Mouse (Mus musculus) MEL (cell line): ENCODE results near the gene Fam83g. TPM values are rescaled to one million over a fixed set of nuclear protein-coding genes. Genes with fewer than 3 reads are reported as not detected.

ENCODE experiments used
- DNase-seq: peaks from one replicate; pipeline ENCODE4 v3.0.0; 2011; ENCODE audit warnings: low read depth, low spot score
- H3K27ac ChIP-seq: 2 replicates; pipeline ENCODE4 v1.5.1; 2012; ENCODE audit warnings: low read depth, mild to moderate bottlenecking, control low read depth, low read length, moderate library complexity; ENCODE audit not compliant: control insufficient read depth
- H3K27me3 ChIP-seq, 2 experiments: fragments of 150-350 bp in 1 of 2; sonication (generic) in 1 of 2; 2 replicates each; pipeline ENCODE4 v1.6.1; 2012; ENCODE audit warnings: low read length in 2 of 2, mild to moderate bottlenecking in 2 of 2, improper control_type of control experiment in 1 of 2, moderate library complexity in 1 of 2; ENCODE audit not compliant: insufficient read depth in 2 of 2, control insufficient read depth in 1 of 2
- H3K36me3 ChIP-seq, 2 experiments: 2 replicates each; pipeline ENCODE4 v1.6.1; 2012 to 2014; ENCODE audit warnings: low read length in 2 of 2, improper control_type of control experiment in 1 of 2, inconsistent platforms in 1 of 2, mild to moderate bottlenecking in 1 of 2; ENCODE audit not compliant: insufficient read depth in 2 of 2, control insufficient read depth in 1 of 2
- H3K4me1 ChIP-seq, 2 experiments: fragments of 150-350 bp in 1 of 2; sonication (generic) in 1 of 2; 2 replicates each; pipeline ENCODE4 v1.6.1; 2012; ENCODE audit warnings: low read length in 2 of 2, improper control_type of control experiment in 1 of 2, mild to moderate bottlenecking in 1 of 2; ENCODE audit not compliant: insufficient read depth in 2 of 2, control insufficient read depth in 1 of 2
- H3K4me3 ChIP-seq, 2 experiments: fragments of 150-350 bp in 1 of 2; sonication (generic) in 1 of 2; 2 replicates each; pipeline ENCODE4 v1.5.1; 2012; ENCODE audit warnings: low read depth in 2 of 2, low read length in 2 of 2, mild to moderate bottlenecking in 2 of 2, moderate library complexity in 2 of 2, control low read depth in 1 of 2, improper control_type of control experiment in 1 of 2; ENCODE audit not compliant: control insufficient read depth in 1 of 2, insufficient read depth in 1 of 2
- H3K79me2 ChIP-seq: 2 replicates; pipeline ENCODE4 v1.6.1; 2012; ENCODE audit warnings: mild to moderate bottlenecking, low read length, moderate library complexity; ENCODE audit not compliant: control insufficient read depth, poor library complexity, insufficient read depth
- H3K9ac ChIP-seq: 2 replicates; pipeline ENCODE4 v1.6.1; 2012; ENCODE audit warnings: low read depth, mild to moderate bottlenecking, control low read depth, low read length, moderate library complexity; ENCODE audit not compliant: control insufficient read depth, poor library complexity, severe bottlenecking
- H3K9me3 ChIP-seq: fragments of 150-350 bp; sonication (generic); replicated peaks from 2 replicates; pipeline ENCODE4 v1.6.1; 2012; ENCODE audit warnings: mild to moderate bottlenecking, low read length, improper control_type of control experiment, moderate library complexity; ENCODE audit not compliant: insufficient read depth
- CHD1 ChIP-seq: IDR thresholded peaks from 2 replicates; pipeline ENCODE4 v1.6.1; 2012; ENCODE audit warnings: low read depth, mild to moderate bottlenecking, inconsistent platforms, low read length, improper control_type of control experiment
- CTCF ChIP-seq, 3 experiments: IDR thresholded peaks in 2 of 3; conservative IDR thresholded peaks in 1 of 3; 2 replicates each; pipeline ENCODE4 v1.5.1; 2011 to 2012; ENCODE audit warnings: low read length in 3 of 3, low read depth in 2 of 3, mild to moderate bottlenecking in 2 of 3, improper control_type of control experiment in 1 of 3, inconsistent platforms in 1 of 3, mixed read lengths in 1 of 3, moderate library complexity in 1 of 3; ENCODE audit not compliant: control insufficient read depth in 1 of 3, insufficient read depth in 1 of 3, poor library complexity in 1 of 3, severe bottlenecking in 1 of 3
- E2F4 ChIP-seq: IDR thresholded peaks from 2 replicates; pipeline ENCODE4 v1.6.1; 2011; ENCODE audit warnings: low read depth, low read length, improper control_type of control experiment, borderline replicate concordance
- ELF1 ChIP-seq: IDR thresholded peaks from 2 replicates; pipeline ENCODE4 v1.6.1; 2014; ENCODE audit warnings: low read depth, mild to moderate bottlenecking, inconsistent platforms, low read length, improper control_type of control experiment, moderate library complexity
- EP300 ChIP-seq, 2 experiments: IDR thresholded peaks; 2 replicates each; pipeline ENCODE4 v1.6.1; 2011; ENCODE audit warnings: improper control_type of control experiment in 2 of 2, low read length in 2 of 2, low read depth in 1 of 2, mild to moderate bottlenecking in 1 of 2
- HCFC1 ChIP-seq: IDR thresholded peaks from 2 replicates; pipeline ENCODE4 v1.6.1; 2012; ENCODE audit warnings: low read depth, mild to moderate bottlenecking, inconsistent platforms, low read length, improper control_type of control experiment, moderate library complexity
- JUND ChIP-seq: IDR thresholded peaks from 2 replicates; pipeline ENCODE4 v1.6.1; 2011; ENCODE audit warnings: low read depth, mild to moderate bottlenecking, improper control_type of control experiment, low read length
- KAT2A ChIP-seq: conservative IDR thresholded peaks from 2 replicates; pipeline ENCODE4 v1.6.1; 2012; ENCODE audit warnings: low read depth, low read length, improper control_type of control experiment, inconsistent platforms
- MAFK ChIP-seq: IDR thresholded peaks from 2 replicates; pipeline ENCODE4 v1.6.1; 2011; ENCODE audit warnings: low read depth, mild to moderate bottlenecking, low read length, improper control_type of control experiment, borderline replicate concordance
- MAZ ChIP-seq: IDR thresholded peaks from 2 replicates; pipeline ENCODE4 v1.6.1; 2012; ENCODE audit warnings: low read depth, mild to moderate bottlenecking, inconsistent platforms, low read length, improper control_type of control experiment
- MEF2A ChIP-seq: IDR thresholded peaks from 2 replicates; pipeline ENCODE4 v1.6.1; 2014; ENCODE audit warnings: low read depth, mild to moderate bottlenecking, inconsistent platforms, low read length, improper control_type of control experiment; ENCODE audit not compliant: poor library complexity, insufficient replicate concordance, severe bottlenecking; ENCODE audit errors: extremely low read depth
- MXI1 ChIP-seq: IDR thresholded peaks from 2 replicates; pipeline ENCODE4 v1.6.1; 2011; ENCODE audit warnings: mild to moderate bottlenecking, low read depth, low read length, improper control_type of control experiment
- MYB ChIP-seq: IDR thresholded peaks from 2 replicates; pipeline ENCODE4 v1.6.1; 2011; ENCODE audit warnings: mild to moderate bottlenecking, low read depth, low read length, improper control_type of control experiment
- NELFE ChIP-seq: IDR thresholded peaks from 2 replicates; pipeline ENCODE4 v1.6.1; 2011; ENCODE audit warnings: low read depth, low read length, improper control_type of control experiment
- POLR2A ChIP-seq, 2 experiments: IDR thresholded peaks; 2 replicates each; pipeline ENCODE4 v1.6.1; 2011 to 2012; ENCODE audit warnings: low read length in 2 of 2, mild to moderate bottlenecking in 2 of 2, control low read depth in 1 of 2, improper control_type of control experiment in 1 of 2, low read depth in 1 of 2, moderate library complexity in 1 of 2; ENCODE audit not compliant: control insufficient read depth in 1 of 2, insufficient read depth in 1 of 2, poor library complexity in 1 of 2
- POLR2AphosphoS2 ChIP-seq: IDR thresholded peaks from 2 replicates; pipeline ENCODE4 v1.6.1; 2011; ENCODE audit warnings: low read length, improper control_type of control experiment
- POLR2AphosphoS5 ChIP-seq: IDR thresholded peaks from 2 replicates; pipeline ENCODE4 v1.6.1; 2012; ENCODE audit warnings: low read depth, borderline replicate concordance, mild to moderate bottlenecking, inconsistent platforms, low read length, moderate library complexity, mixed read lengths
- SIN3A ChIP-seq: IDR thresholded peaks from 2 replicates; pipeline ENCODE4 v1.6.1; 2012; ENCODE audit warnings: low read length, improper control_type of control experiment, inconsistent platforms
- SMC3 ChIP-seq: IDR thresholded peaks from 2 replicates; pipeline ENCODE4 v1.6.1; 2011; ENCODE audit warnings: low read depth, low read length, improper control_type of control experiment
- TAL1 ChIP-seq: IDR thresholded peaks from 2 replicates; pipeline ENCODE4 v1.6.1; 2012; ENCODE audit warnings: mild to moderate bottlenecking, inconsistent platforms, low read length, moderate library complexity, mixed read lengths
- UBTF ChIP-seq: IDR thresholded peaks from 2 replicates; pipeline ENCODE4 v1.6.1; 2012; ENCODE audit warnings: low read depth, mild to moderate bottlenecking, inconsistent platforms, low read length, improper control_type of control experiment, moderate library complexity, borderline replicate concordance; ENCODE audit not compliant: insufficient read depth
- ZKSCAN1 ChIP-seq: IDR thresholded peaks from 2 replicates; pipeline ENCODE4 v1.6.1; 2012; ENCODE audit warnings: low read depth, mild to moderate bottlenecking, inconsistent platforms, low read length, improper control_type of control experiment, moderate library complexity
- polyA plus RNA-seq, 2 experiments: library from polyadenylated mRNA; stranded (reverse) in 1 of 2; unstranded in 1 of 2; fragments of >175 nt in 1 of 2; fragments of >200 nt in 1 of 2; gene quantifications; 2 replicates each; pipeline versions ENCODE4 v1.2.1 to v1.2.4; 2012; ENCODE audit warnings: low replicate concordance in 2 of 2, low read depth in 1 of 2; ENCODE audit not compliant: insufficient read length in 2 of 2, insufficient read depth in 1 of 2, missing spikeins in 1 of 2
- total RNA-seq: library from RNA; depleted of rRNA; stranded (reverse); fragments of 300-350 nt; gene quantifications from 2 replicates; pipeline ENCODE4 v1.2.3, GENCODE M21; 2012

Gene Fam83g
- total and polyA plus RNA-seq, 3 experiments = 5.4 to 9.7 TPM; not detected in 1

DNA sequence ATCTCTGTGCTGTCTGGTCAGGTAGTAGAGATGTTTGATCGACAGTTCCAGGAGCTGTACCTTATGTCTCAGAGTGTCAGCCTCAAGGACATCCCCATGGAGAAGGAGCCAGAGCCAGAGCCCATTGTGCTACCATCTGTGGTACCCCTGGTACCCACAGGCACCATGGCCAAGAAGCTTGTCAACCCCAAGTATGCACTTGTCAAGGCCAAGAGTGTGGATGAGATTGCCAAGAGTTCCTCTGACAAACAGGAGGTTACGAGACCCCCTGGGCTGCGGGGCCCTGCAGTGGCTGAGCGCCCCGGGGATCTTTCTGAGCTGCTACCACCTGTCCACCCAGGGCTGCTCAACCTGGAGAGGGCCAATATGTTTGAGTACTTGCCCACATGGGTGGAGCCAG lies 18.6 kb downstream of the Fam83g start:
- Histone ChIP-seq H3K27ac (no peak overlapping the region), H3K27me3 (no peaks in the 10 kb centered on the region), H3K36me3 (no peaks in the 10 kb centered on the region; a peak in 1 of 4 replicates), H3K4me3 (no peak overlapping the region), H3K4me1 (no peaks in the 10 kb centered on the region), H3K9me3 (no peaks in the 10 kb centered on the region), H3K79me2 (no peaks in the 10 kb centered on the region), H3K9ac (no peak overlapping the region)
- no peak for DNase-seq
- TF ChIP-seq TAL1 (no peak), EP300 (IDR thresholded peaks at IDR 0.05; ENCODE audit: low read depth in 1 of 2, low read length in 2 of 2) (no peak), KAT2A (no peak), JUND (no peak), CTCF (IDR thresholded peaks at IDR 0.05 in 2 of 3, conservative IDR thresholded peaks at IDR 0.05 in 1 of 3; ENCODE audit: control insufficient read depth in 1 of 3, insufficient read depth in 1 of 3, low read depth in 2 of 3, low read length in 3 of 3, poor library complexity in 1 of 3, severe bottlenecking in 1 of 3) (no peak), E2F4 (no peak), MAFK (no peak), ELF1 (no peak), MAZ (no peak)

DNA sequence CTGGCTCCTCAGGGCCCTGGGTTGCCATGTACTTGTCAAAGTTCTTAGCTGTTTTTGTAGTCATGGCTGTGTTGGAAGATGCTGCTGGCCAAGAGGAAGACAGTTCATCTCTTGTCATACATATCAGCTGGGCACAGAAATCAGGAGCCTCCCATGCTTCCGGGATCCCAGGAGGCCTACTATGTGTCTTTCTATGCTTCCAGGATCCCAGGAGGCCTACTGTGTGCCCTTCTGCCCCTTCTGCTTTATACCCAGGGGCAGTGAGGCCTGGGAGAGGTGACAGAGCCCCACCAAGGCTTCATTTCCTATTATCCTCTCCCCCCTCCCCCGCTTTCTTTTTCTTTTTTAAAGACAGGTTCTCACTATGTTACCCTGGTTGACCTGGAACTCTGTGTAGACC lies 21.7 kb downstream of the Fam83g start:
- no peak for DNase-seq
- no peak overlapping the region for H3K9ac ChIP-seq
- no peak overlapping the region for H3K27ac ChIP-seq
- no peaks in the 10 kb centered on the region for H3K79me2 ChIP-seq
- H3K9me3 ChIP-seq = no peaks in the 10 kb centered on the region
- H3K36me3 ChIP-seq = no peaks in the 10 kb centered on the region; a peak in 1 of 4 replicates
- no peaks in the 10 kb centered on the region for H3K4me1 ChIP-seq
- TF ChIP-seq ZKSCAN1 (peak; percentile 74), HCFC1 (no peak), EP300 (IDR thresholded peaks at IDR 0.05; ENCODE audit: low read depth in 1 of 2, low read length in 2 of 2) (no peak), MEF2A (no peak)
- H3K4me3 ChIP-seq = no peak overlapping the region
- no peaks in the 10 kb centered on the region for H3K27me3 ChIP-seq

DNA sequence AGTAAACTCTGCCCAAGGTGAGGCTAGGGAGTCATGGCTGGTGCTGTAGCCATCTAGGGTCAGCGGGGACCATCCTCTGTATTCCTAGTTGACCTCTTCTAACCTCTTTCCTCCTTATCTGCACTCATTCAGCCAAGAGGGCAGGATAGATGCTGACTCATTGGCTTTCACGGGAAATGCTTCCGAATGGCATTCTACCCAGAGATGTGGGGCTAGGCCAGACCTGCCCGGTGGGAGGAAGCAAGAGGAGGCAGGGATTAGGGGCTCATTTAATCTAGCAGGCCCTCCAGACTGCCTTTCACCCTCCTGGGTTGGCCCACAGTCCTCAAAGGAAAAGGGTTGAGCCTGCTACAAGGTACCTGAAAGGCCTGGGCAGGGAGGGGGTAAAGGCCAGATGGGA lies 22.3 kb downstream of the Fam83g start:
- TF ChIP-seq UBTF = no peak
- no peak for TF ChIP-seq MAFK
- no peak for TF ChIP-seq POLR2A (IDR thresholded peaks at IDR 0.05; ENCODE audit: control insufficient read depth in 1 of 2, insufficient read depth in 1 of 2, low read depth in 1 of 2, low read length in 2 of 2, poor library complexity in 1 of 2)
- no peak for TF ChIP-seq CHD1
- TF ChIP-seq MYB = no peak
- no peak for TF ChIP-seq NELFE
- no peak for TF ChIP-seq SMC3
- TF ChIP-seq MXI1 = no peak
- TF ChIP-seq E2F4 = no peak
- TF ChIP-seq KAT2A = no peak
- TF ChIP-seq CTCF (IDR thresholded peaks at IDR 0.05 in 2 of 3, conservative IDR thresholded peaks at IDR 0.05 in 1 of 3; ENCODE audit: control insufficient read depth in 1 of 3, insufficient read depth in 1 of 3, low read depth in 2 of 3, low read length in 3 of 3, poor library complexity in 1 of 3, severe bottlenecking in 1 of 3) = no peak
- TF ChIP-seq MAZ = no peak
- no peak for TF ChIP-seq SIN3A
- TF ChIP-seq POLR2AphosphoS2 = no peak
- no peak for TF ChIP-seq POLR2AphosphoS5
- no peak for TF ChIP-seq TAL1
- Histone ChIP-seq H3K27me3 (no peaks in the 10 kb centered on the region), H3K36me3 (no peaks in the 10 kb centered on the region; a peak in 1 of 4 replicates)

More for the DNA sequence above, 22.3 kb downstream of the Fam83g start:
- DNase-seq = no peak
- no peak overlapping the region for H3K9ac ChIP-seq
- no peaks in the 10 kb centered on the region for H3K9me3 ChIP-seq
- no peaks in the 10 kb centered on the region for H3K4me1 ChIP-seq
- no peak overlapping the region for H3K4me3 ChIP-seq
- no peaks in the 10 kb centered on the region for H3K79me2 ChIP-seq
- H3K27ac ChIP-seq = no peak overlapping the region
